Mouse (Mus musculus) skeletal muscle tissue, adult 2 months (tissue): Measurements from ENCODE around the gene Gm9745.
"Not testable (repeated sequence)": the region's sequence is repeated elsewhere in the genome, so short reads cannot be mapped to it uniquely, and the experiment has no call there.

Source experiments
- DNase-seq: peaks from one replicate; pipeline ENCODE4 v3.0.0-alpha.2; 2012; ENCODE audit warnings: low read depth, low spot score

Gm9745 gene

DNA sequence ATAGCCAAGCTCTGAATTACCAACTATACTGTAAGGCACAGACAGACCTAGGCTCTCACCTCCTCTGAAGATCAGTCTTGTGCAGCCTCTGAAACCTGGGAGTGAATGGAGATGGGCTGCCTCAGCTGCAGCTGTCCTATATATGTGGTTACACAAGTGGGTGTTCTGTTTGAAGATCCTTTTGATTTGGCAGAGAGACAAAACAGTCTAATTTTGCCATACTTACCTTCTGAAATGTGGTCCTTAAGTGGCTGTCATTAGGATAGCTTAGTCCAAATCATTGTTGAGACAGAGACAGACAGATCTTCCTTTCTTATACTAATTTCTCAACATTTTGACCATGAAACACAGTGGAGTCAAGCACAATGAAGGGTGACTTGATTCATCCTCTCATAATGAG, at the start of gene Gm9745:
Gm9745 (minus strand) TSS at position 101 of the 400 bp plus-strand sequence.
- not testable (repeated sequence) for DNase-seq

DNA sequence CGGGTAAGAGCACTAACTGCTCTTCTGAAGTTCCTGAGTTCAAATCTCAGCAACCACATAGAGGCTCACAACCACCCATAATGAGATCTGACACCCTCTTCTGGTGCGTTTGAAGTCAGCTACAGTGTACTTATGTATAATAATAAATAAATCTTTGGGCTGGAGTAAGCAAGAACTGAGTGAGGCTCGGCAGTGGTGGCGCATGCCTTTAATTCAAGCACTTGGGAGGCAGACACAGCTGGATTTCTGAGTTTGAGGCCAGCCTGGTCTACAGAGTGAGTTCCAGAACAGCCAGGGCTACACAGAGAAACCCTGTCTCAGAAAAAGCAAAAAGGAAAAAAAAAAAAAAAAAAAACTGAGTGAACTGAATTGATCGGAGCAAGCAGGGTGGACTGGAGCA, 49.2 kb upstream of the Gm9745 start:
- DNase-seq, result not testable (repeated sequence)

DNA sequence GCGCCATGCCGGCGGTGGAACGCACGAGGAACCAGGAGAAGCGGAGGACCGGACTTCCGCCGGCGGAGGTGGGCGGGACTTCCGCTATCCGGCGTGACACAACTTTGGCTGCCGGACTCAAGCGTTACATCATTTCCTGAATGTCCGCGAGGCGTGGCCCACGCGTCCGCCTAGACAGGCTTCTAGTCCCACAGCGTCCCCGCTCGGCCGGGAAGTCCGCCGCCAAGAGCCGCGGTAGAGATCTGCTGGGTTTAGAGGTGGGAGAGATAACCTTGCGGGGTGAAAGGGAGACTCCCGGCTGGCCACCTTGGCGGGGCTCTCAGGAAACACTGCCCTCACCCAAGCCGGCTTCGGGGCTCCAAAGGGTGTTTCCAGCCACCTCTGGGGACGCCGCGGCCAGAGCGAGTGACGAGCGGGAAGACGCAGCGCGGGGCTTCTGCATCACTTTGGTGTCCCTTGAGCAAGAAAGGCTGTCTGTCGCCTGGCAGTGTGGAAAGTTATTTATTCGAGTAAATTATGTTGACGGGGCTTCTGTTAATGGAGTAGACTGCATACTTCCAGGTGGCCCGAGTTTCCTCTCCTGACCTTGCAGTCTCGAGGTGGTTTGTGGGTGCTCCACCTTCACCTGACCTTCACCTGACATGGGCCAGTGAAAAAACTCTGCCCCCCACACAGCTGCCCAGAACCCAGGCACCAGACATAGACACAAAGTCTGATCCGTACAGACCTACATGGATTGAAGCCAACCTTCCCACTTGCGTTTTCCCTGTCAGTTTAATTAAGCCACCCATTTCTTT, 48.2 kb upstream of the Gm9745 start, which contains the start of gene Gtpbp4:
Gtpbp4 (minus strand) TSS at position 94 of the 797 bp plus-strand sequence.
- DNase-seq, result peak; percentile 96

DNA sequence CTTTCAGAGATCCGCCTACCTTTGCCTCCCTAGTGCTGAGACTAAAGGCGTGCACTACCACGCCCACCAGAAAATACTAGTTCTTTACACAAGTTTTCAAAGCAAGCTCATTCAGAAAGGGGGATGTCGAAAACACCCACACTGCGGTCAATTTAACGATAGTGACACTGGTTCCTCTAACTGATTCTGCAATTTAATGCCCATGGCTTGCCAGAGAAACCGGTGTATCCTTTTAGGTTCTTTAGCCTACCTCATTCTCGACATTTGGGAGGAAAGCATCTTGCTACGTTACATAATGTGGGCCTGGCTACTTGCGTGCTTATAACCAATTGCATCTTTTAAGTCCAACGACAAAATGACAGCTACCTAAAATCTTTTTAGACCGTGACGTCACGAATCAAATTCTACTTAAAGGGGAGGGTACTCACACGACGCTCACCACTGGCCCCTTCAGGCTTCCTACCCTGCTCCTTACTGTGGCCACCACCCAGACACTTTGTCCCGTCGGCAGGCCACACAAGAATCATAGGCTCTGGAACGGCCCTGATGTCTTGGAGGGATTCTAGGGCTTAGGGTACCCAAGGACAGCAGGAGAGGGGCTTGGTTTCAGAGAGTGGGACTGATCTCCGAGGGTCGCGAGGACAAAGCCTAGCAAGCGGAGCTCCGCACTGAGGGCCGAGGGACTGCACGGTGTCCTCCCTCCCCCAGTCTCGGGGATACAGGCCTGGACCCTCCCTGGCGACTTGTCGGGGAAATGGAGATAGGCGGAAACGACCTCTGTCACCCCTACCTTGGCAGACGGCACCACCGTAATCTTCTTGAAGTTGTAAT, 47.3 kb upstream of the Gm9745 start:
- peak; percentile 5 for DNase-seq

DNA sequence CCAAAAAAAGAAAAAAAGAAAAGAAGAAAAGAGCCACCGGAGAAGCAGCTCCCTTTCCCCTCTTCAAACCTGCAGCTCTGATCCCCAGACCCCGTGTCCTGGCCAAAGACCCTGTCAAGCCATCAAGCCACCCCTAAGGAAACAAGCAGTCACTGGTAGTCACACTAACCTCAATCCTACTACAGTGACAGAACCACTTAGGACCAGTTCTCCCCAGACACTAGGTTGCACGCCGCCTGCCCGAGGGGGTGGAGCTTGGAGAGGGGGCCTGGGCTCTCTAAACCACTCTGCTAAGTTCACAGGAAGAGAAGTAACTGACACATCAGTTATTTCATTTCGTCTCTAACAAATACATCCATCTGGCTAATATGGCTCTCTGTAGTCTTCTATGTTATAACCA, 44.2 kb upstream of the Gm9745 start:
- no peak for DNase-seq

DNA sequence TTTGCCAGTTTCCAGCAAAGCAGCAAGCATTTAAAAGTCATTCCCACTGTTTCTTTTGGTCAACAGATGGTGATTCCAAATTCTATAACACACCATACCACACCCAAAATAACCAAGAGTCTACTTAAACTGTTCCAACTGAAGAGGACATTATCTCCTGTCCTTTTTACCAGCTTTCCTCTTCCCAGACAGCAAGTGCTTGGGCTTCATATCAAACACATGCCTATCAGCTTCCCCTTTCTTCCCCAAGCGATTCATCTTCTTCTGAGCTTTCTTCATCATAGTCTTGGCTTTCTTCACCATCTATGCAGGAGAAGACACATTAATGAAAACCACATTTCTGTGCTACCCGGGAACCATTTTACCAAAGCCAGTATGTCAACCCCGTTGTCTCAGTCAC, 24.9 kb upstream of the Gm9745 start:
- DNase-seq, result no peak

DNA sequence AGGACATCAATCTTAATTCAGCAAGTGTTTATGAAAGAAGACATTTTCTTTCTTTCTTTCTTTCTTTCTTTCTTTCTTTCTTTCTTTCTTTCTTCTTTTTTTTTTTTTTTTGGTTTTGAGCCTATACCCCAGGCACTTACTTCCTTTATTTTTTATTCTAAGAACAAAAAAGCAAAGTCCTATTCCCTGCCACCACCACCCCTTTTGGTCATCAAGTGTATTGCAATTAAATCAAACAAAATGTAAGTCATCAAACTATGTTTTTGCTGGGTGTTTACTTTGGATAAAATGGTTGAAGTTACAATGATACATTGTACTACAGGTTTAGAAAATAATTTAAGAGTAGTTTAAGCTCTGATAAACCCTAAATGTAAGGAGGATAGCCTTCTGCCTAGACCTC, 24.3 kb upstream of the Gm9745 start:
- no peak for DNase-seq

DNA sequence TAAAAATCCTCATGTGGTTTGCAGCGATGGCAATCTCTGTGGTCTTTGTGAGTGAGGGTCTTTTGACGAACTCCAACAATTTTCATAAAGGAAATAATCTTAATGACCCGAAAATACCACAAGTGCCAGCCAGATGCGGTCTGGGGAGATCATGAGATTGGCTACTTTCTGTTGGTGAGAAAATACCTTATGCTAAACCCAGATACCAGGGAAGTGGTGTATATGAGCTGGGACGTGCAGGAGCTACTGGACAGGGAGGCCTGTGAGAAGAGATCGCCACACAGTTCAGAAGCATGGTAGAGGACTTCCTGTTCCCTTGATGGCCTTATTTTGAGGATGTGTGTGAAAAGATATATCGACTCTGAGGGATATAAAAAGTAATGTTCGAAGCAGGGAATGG, 19.7 kb upstream of the Gm9745 start:
- no peak for DNase-seq

DNA sequence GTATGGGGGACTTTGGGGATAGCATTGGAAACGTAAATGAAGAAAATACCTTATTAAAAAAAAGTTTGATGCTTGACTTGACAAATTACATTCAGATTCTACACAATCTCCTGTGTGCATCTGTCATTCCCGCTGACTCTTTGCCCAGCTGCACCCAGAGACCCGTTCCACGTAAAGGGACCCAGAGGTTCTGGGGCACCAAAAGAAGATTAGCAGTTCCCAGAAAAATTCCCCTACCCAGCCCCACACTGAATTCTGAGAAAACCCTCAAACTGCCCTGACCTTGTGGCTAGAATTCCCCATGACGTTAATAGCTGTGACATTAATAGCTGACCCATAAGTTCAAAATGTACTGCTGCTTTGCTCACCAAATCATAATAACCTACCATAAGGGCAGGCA, 17.2 kb upstream of the Gm9745 start:
- no peak for DNase-seq

DNA sequence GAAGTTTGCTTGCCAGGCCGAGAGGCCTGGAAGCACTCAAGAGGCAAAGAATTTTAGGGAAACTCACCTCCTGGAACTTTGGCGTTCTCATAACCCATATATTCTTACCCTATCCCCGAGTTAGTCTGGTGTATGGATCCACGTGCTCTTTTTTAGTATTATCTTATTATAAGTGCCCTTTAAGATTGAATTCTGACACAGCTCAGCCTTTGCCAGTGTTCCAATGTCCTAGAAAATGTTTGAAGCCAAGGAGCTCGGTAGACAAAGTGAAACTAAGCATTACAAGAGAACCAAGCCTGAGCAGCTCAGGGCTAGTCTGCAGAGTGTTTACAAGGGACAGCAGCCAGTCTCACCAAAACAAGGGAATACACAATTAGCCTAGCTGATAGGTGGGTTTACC, 14.2 kb upstream of the Gm9745 start:
- DNase-seq, result not testable (repeated sequence)

DNA sequence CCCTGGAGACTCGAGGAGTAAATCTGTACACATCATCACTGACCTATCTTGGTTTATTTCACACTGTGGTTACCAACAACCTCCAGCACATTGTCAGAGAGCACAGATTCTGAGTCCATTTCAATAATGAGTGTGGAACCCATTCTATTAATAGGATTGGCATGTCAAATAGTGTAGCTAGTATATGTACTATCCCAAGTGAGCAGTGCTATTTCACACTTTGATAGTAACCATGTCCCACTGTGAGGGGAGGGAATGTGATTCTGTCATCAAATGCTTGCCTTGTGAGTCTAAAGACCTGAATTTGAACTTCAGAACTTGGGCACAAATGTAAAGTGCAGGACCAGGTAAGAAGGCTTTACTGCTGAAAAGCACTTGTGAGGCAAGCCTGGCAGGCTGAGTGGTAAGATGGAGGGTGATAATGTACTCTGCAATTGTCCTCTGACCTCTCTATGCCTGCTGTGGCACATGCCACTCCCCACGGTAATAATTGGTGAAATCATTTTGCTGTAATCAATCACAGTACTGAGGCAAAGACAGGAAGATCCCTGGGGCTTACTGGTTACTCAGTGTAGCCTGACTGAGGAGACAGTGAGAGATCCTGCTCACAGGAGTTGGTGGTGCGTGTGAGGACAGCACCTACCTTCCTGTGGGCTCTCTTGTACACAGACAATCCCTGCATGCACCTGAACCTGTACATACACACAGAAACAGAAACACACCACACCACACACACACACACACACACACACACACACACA, 13.3 kb upstream of the Gm9745 start:
- DNase-seq, result not testable (repeated sequence)

DNA sequence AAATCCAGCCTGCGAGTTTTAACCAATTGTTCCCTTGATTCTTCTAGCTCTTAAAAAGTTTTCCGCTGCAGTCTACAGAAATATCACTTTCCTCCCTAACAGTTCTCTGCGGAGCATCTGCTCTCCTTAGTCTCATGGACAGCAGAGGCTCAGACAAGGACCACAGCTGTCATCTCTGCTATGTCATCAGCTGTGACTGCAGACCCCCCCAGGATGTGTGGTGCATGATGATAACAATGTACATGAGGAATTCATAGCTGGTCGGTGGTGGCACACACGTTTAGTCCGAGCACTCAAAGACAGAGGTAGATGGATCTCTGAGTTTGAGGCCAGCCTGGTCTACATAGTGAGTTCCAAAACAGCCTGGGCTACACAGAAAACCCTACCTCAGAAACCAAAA, 11.5 kb upstream of the Gm9745 start:
- not testable (repeated sequence) for DNase-seq

DNA sequence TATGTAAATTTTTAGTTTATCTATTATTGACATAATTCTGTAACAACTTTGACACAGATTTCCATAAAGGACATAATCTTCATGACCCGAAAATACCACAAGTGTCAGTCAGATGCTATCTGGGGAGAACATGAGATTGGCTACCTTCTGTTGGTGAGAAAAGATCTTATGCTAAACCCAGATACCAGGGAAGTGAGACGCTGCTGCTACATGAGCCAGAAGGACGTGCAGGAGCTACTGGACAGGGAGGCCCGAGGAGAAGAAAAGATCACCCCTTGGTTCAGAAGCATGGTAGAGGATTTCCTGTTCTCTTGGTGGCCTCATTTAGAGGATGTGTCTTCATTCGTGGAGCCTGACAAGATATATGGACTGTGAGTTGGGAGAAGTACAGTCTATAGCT, 11.0 kb upstream of the Gm9745 start:
- DNase-seq, result not testable (repeated sequence)

DNA sequence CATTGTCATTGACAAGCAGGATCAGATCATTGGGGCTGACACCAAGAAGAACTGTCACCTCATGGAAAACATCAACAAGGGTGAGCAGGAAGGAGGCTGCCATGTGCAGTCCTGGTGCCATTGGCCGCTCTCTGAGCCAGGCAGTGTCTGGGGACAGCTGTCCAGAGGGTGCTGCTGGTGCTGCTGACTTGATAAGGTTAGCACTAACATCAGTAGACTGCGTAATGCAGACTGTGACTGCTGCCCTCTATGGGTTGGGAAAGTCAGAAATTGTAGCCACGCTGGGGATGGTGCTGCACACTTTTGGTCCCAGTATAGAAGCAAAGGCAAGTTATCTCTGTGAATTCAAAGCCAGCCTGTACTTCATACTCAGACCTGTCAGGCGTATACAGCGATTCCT, 8.8 kb upstream of the Gm9745 start:
- DNase-seq, result not testable (repeated sequence)

DNA sequence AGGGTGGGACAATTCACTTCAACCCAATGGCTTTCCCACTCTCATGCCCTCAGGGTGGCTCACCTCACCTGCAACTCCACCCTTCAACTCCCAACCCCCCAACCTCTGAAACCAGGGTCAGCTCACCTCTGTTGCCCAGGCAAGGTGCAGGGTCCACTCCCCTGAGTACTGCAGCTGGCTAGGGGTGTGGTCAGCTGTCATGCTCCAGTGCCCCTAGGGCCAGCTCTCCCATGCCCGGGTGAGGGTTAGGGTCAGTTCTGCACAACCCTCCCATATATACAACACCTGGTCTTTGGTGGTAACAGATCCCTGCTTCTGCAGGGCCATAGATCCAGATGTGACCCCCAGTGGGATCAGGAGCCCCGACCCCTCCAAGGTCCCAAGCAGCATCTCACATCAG, 7.1 kb upstream of the Gm9745 start:
- DNase-seq, result not testable (repeated sequence)

DNA sequence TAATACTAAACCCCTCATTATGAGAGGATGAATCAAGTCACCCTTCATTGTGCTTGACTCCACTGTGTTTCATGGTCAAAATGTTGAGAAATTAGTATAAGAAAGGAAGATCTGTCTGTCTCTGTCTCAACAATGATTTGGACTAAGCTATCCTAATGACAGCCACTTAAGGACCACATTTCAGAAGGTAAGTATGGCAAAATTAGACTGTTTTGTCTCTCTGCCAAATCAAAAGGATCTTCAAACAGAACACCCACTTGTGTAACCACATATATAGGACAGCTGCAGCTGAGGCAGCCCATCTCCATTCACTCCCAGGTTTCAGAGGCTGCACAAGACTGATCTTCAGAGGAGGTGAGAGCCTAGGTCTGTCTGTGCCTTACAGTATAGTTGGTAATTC, 4.5 kb upstream of the Gm9745 start, which contains the start of gene Idi2:
Idi2 (plus strand) TSS at position 301 of the 400 bp plus-strand sequence.
- not testable (repeated sequence) for DNase-seq

DNA sequence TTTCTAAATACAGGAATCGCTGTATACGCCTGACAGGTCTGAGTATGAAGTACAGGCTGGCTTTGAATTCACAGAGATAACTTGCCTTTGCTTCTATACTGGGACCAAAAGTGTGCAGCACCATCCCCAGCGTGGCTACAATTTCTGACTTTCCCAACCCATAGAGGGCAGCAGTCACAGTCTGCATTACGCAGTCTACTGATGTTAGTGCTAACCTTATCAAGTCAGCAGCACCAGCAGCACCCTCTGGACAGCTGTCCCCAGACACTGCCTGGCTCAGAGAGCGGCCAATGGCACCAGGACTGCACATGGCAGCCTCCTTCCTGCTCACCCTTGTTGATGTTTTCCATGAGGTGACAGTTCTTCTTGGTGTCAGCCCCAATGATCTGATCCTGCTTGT, 4.2 kb downstream of the Gm9745 start:
- DNase-seq, result not testable (repeated sequence)

DNA sequence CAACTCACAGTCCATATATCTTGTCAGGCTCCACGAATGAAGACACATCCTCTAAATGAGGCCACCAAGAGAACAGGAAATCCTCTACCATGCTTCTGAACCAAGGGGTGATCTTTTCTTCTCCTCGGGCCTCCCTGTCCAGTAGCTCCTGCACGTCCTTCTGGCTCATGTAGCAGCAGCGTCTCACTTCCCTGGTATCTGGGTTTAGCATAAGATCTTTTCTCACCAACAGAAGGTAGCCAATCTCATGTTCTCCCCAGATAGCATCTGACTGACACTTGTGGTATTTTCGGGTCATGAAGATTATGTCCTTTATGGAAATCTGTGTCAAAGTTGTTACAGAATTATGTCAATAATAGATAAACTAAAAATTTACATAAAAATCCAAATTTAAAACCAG, 6.3 kb downstream of the Gm9745 start:
- not testable (repeated sequence) for DNase-seq

DNA sequence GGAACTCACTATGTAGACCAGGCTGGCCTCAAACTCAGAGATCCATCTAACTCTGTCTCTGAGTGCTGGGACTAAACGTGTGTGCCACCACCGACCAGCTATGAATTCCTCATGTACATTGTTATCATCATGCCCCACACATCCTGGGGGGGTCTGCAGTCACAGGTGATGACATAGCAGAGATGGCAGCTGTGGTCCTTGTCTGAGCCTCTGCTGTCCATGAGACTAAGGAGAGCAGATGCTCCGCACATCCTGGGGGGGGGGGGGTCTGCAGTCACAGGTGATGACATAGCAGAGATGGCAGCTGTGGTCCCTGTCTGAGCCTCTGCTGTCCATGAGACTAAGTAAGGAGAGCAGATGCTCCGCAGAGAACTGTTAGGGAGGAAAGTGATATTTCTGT, 6.9 kb downstream of the Gm9745 start:
- DNase-seq, result not testable (repeated sequence)

DNA sequence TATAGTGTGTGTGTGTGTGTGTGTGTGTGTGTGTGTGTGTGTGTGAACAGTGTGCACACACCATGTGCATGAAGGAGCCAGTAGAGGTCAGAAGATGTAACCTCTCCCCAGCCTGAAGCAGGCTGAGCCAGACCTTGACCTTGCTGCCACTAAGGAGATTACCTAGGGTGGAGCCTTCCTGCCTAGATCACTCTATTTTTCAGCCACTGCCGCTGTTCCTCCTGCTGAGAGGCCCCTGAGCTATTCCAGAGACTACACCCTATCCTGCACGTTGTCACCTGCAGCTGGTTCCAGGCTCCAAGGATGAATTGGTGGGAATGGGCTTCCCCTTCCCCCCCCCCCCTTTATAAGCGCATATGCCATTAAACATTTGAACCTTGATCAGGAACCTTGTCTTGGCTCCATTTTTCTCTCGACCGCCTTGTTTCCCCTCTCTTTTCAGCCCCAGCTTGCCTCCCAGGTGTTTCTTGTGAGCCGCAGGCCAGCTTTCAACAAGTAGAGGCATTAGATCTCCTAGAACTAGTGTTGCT, 10.4 kb downstream of the Gm9745 start:
- not testable (repeated sequence) for DNase-seq

DNA sequence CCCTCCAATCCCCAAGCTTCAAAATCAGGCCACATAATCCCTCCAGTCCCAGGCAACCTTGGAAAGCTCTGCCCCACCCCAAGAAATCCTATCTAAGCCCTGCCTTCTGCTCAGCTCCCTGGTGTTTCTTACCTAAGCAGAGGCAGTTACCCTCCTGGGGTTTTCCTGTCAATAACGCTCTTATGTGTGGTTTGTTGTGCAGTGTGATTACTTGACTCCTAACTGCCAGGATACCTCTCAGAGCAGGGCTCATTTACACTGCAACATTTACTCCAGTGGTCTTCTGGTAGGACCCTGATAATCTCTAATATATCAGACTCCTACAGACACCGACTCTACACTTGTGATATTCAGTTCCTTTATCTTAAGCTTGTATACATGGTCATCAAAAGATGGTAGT, 14.5 kb downstream of the Gm9745 start:
- DNase-seq, result no peak

DNA sequence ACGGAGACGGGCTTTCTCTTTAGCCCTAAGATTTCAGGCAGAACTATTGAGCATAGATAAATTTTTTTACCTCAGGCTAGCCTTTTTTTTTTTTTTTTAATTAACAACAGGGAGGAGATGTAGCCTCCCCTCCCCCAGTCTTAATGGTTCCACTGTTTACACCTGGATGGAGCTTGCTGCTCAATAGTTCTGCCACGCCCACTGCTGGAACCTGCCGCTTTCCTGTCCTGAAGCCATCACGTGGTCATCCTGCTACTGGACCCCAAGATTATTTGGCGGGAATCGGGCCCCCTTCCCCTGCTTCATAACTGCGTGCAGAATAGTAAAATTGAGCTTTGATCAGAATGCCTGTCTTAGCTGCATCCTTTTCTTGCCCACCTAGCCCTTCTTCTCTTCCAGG, 34.1 kb downstream of the Gm9745 start:
- not testable (repeated sequence) for DNase-seq
